Mouse (Mus musculus): Measurements from ENCODE around the gene Lefty2. TPM values are rescaled to one million over a fixed set of nuclear protein-coding genes. Genes with fewer than 3 reads are reported as not detected.
"Not testable (repeated sequence)": the region's sequence is repeated elsewhere in the genome, so short reads cannot be mapped to it uniquely, and the experiment has no call there.

Gene Lefty2
- polyA plus RNA-seq, 1 experiment from 2014 or later, result 0.25 TPM

DNA sequence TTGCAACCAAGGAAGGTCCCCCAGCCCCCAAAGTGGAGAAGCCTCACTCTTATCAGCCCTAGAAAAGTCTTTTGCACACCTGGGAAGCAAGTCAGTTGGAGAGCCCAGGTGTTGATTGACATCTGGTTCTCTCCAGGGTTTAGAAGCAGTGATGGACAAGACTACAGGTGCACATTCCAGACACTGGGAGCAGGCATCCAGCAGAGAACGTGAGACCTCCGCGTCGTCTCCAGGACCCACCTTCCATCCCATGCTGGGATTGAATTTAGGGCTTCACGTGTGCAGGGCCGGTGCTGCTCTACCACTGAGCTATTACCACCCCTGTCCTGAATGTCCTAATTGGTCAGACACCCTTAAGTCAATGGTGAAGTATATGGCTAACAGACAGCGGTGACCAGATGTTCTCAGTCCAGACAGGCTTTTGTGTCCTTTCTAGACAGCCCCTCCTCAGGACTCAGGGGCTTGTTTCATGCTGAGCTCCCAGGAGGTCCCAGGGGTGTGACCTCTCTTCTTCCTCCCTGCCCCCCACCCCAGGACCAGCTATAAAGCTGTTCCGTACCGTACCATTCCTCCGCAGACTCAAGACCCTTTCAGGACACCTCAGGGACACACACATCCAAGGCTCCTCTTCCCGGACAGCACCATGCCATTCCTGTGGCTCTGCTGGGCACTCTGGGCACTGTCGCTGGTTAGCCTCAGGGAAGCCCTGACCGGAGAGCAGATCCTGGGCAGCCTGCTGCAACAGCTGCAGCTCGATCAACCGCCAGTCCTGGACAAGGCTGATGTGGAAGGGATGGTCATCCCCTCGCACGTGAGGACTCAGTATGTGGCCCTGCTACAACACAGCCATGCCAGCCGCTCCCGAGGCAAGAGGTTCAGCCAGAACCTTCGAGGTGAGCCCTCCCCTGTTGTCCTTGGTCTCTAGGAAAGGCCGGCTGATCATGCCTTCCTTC lies 41.8 kb downstream of the Lefty2 start, which contains the start of gene Lefty1:
Gene Lefty1, plus strand, starts transcription at position 556 of the 953 bp plus-strand sequence.
- H3K27me3 ChIP-seq (replicated peaks; ENCODE audit: control insufficient read depth, insufficient read depth, low read length), result peaks cover 42% of the 10 kb centered on the region
- ATAC-seq (ENCODE audit: low read depth) (no peak), DNase-seq (ENCODE audit: low spot score) (no peak)
- no peak within 1 kb of the TSS for H3K27ac ChIP-seq (replicated peaks; ENCODE audit: low read depth, low read length)
- no peak within 1 kb of the TSS for H3K9ac ChIP-seq (ENCODE audit: low read depth, low read length)
- H3K4me1 ChIP-seq (ENCODE audit: control insufficient read depth, insufficient read depth, low read length), result no peaks in the 10 kb centered on the region
- WGBS, result 14% methylated on average over 21 of the region's 21 CpGs
- H3K9me3 ChIP-seq (ENCODE audit: control insufficient read depth, low read length), result no peaks in the 10 kb centered on the region
- H3K4me3 ChIP-seq (ENCODE audit: low read depth, low read length), result no peak within 1 kb of the TSS
- no peaks in the 10 kb centered on the region for H3K36me3 ChIP-seq (ENCODE audit: control insufficient read depth, insufficient read depth, low read length)
- H3K4me2 ChIP-seq (ENCODE audit: low read depth, low read length), result no peak within 1 kb of the TSS

DNA sequence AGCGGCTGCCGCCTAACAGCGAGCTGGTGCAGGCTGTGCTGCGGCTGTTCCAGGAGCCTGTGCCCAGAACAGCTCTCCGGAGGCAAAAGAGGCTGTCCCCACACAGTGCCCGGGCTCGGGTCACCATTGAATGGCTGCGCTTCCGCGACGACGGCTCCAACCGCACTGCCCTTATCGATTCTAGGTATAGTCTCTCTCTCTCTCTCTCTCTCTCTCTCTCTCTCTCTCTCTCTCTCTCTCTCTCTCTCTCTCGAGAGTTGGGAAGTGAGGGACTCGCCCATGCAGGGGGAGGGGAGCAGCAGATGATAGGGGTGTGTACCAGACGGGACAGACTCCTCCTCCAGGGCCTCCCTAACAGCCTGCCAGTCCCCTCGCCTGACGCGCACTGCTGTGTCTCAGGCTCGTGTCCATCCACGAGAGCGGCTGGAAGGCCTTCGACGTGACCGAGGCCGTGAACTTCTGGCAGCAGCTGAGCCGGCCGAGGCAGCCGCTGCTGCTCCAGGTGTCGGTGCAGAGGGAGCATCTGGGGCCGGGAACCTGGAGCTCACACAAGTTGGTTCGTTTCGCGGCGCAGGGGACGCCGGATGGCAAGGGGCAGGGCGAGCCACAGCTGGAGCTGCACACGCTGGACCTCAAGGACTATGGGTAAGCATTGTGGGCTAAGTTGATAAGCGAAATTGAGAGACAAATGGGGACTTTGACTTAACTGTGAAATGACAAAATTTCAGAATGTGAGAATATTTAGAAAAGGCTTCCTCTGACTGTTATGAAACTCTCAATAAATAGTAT lies 43.9 kb downstream of the Lefty2 start:
- H3K36me3 ChIP-seq (ENCODE audit: control insufficient read depth, insufficient read depth, low read length); H3K27ac ChIP-seq (replicated peaks; ENCODE audit: low read depth, low read length); H3K4me1 ChIP-seq (ENCODE audit: control insufficient read depth, insufficient read depth, low read length); H3K9me3 ChIP-seq (ENCODE audit: control insufficient read depth, low read length): not testable (repeated sequence)
- H3K4me3 ChIP-seq (ENCODE audit: low read depth, low read length), result peak overlapping the region; percentile 30
- H3K4me2 ChIP-seq (ENCODE audit: low read depth, low read length), result peak overlapping the region; percentile 54
- peak overlapping the region; percentile 34; the same call in 1 of the 2 replicates for H3K9ac ChIP-seq (ENCODE audit: low read depth, low read length)
- H3K27me3 ChIP-seq (replicated peaks; ENCODE audit: control insufficient read depth, insufficient read depth, low read length), result peaks cover 42% of the 10 kb centered on the region
- ATAC-seq (ENCODE audit: low read depth) (peak; percentile 90), DNase-seq (ENCODE audit: low spot score) (peak; percentile 75)
- WGBS, result 3% methylated on average over 30 of the region's 41 CpGs

DNA sequence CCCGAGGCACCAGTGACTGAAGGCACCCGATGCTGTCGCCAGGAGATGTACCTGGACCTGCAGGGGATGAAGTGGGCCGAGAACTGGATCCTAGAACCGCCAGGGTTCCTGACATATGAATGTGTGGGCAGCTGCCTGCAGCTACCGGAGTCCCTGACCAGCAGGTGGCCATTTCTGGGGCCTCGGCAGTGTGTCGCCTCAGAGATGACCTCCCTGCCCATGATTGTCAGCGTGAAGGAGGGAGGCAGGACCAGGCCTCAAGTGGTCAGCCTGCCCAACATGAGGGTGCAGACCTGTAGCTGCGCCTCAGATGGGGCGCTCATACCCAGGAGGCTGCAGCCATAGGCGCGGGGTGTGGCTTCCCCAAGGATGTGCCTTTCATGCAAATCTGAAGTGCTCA lies 44.7 kb downstream of the Lefty2 start:
- not testable (repeated sequence) for ATAC-seq (ENCODE audit: low read depth); H3K27ac ChIP-seq (replicated peaks; ENCODE audit: low read depth, low read length); H3K4me2 ChIP-seq (ENCODE audit: low read depth, low read length); DNase-seq (ENCODE audit: low spot score); H3K9ac ChIP-seq (ENCODE audit: low read depth, low read length); H3K4me1 ChIP-seq (ENCODE audit: control insufficient read depth, insufficient read depth, low read length); H3K9me3 ChIP-seq (ENCODE audit: control insufficient read depth, low read length); H3K36me3 ChIP-seq (ENCODE audit: control insufficient read depth, insufficient read depth, low read length); H3K4me3 ChIP-seq (ENCODE audit: low read depth, low read length)
- WGBS, result 32% methylated on average over 10 of the region's 13 CpGs
- peaks cover 39% of the 10 kb centered on the region for H3K27me3 ChIP-seq (replicated peaks; ENCODE audit: control insufficient read depth, insufficient read depth, low read length)

DNA sequence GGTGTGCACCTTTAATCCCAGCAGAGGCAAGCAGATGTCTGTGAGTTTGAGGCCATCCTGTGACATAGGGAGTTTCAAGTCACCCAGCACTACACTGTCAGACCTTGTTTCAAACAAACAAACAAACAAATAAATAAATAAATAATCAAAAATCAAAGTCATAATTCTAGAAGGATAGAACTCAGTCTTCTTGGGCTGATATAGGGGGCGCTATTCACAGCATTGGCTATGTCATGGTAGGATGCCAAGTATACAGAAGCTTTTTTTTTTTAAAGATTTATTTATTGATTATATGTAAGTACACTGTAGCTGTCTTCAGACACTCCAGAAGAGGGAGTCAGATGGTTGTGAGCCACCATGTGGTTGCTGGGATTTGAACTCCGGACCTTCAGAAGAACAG lies 45.9 kb downstream of the Lefty2 start:
- not testable (repeated sequence) for DNase-seq (ENCODE audit: low spot score); ATAC-seq (ENCODE audit: low read depth); H3K9me3 ChIP-seq (ENCODE audit: control insufficient read depth, low read length); H3K27ac ChIP-seq (replicated peaks; ENCODE audit: low read depth, low read length); H3K36me3 ChIP-seq (ENCODE audit: control insufficient read depth, insufficient read depth, low read length); H3K9ac ChIP-seq (ENCODE audit: low read depth, low read length); H3K4me3 ChIP-seq (ENCODE audit: low read depth, low read length); H3K4me2 ChIP-seq (ENCODE audit: low read depth, low read length)
- H3K27me3 ChIP-seq (replicated peaks; ENCODE audit: control insufficient read depth, insufficient read depth, low read length), result peaks cover 34% of the 10 kb centered on the region
- peaks cover 11% of the 10 kb centered on the region for H3K4me1 ChIP-seq (ENCODE audit: control insufficient read depth, insufficient read depth, low read length)
- 78% methylated on average over 2 of the region's 2 CpGs for WGBS

DNA sequence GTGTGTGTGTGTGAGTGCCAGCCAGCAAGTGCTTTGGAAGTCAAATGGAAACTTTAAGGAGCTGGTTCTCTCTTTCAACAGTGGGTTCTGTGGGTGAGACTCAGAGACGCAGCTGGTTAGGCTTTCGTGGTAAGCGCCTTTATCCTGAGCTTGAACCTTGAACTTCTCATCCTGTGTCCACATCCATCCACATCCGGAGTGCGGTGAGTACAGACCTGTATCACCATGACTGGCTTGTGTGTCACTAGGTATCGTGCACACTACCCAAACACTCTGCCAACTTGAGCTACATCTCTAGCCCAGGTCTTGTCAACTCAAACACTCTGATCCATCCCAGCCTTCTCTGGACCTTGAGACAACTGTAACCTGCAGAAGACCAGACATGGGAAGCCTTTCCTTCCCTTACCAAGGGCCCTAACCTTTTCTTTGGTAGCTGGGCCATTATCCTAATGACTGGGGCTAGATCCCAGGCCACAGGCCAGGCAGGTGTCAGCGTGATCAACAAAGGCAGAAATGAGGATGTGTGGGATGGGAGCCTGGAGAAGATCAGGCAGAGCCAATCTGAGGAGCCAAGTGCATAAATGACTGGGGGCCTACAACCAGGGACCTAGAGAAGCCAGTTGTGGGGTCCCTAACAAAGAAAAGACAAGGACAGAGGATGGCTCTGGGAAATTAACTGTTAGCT lies 48.0 kb downstream of the Lefty2 start:
- H3K27ac ChIP-seq (replicated peaks; ENCODE audit: low read depth, low read length), result no peak overlapping the region
- no peak for DNase-seq (ENCODE audit: low spot score)
- H3K27me3 ChIP-seq (replicated peaks; ENCODE audit: control insufficient read depth, insufficient read depth, low read length), result peaks cover 13% of the 10 kb centered on the region
- no peaks in the 10 kb centered on the region for H3K9me3 ChIP-seq (ENCODE audit: control insufficient read depth, low read length)
- ATAC-seq (ENCODE audit: low read depth), result no peak
- H3K9ac ChIP-seq (ENCODE audit: low read depth, low read length), result peak overlapping the region; percentile 84; the same call in 1 of the 2 replicates
- peak overlapping the region; percentile 93 for H3K4me2 ChIP-seq (ENCODE audit: low read depth, low read length)
- no peaks in the 10 kb centered on the region for H3K36me3 ChIP-seq (ENCODE audit: control insufficient read depth, insufficient read depth, low read length)
- H3K4me1 ChIP-seq (ENCODE audit: control insufficient read depth, insufficient read depth, low read length), result peaks cover 22% of the 10 kb centered on the region
- no peak overlapping the region for H3K4me3 ChIP-seq (ENCODE audit: low read depth, low read length)
- 86% methylated on average over 7 of the region's 7 CpGs for WGBS

DNA sequence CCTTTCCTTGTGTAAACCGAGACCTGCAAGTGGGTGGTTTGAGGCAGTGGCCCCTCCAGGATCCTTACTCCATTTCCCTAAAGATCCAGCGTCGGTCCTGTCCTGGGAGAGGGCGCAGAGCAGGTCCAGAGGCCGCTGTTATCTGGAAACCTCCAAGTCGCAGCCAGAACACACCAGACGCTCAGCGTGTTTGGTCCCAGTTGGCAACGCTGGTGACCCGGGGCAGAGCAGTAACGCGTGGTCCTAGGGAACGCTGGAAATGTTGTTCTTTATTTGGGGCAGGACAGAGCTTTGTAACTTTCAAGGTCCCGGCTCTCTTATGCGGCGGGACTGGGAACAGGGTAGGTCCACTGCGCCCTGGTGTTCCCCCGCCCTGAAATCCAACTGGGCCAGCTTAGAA lies 48.8 kb downstream of the Lefty2 start:
- peaks cover 8% of the 10 kb centered on the region for H3K27me3 ChIP-seq (replicated peaks; ENCODE audit: control insufficient read depth, insufficient read depth, low read length)
- no peak for ATAC-seq (ENCODE audit: low read depth)
- H3K9ac ChIP-seq (ENCODE audit: low read depth, low read length), result peak overlapping the region; percentile 84
- no peak for DNase-seq (ENCODE audit: low spot score)
- no peaks in the 10 kb centered on the region for H3K9me3 ChIP-seq (ENCODE audit: control insufficient read depth, low read length)
- peak overlapping the region; percentile 93 for H3K4me2 ChIP-seq (ENCODE audit: low read depth, low read length)
- peaks cover 4% of the 10 kb centered on the region; the same call in 1 of the 2 replicates for H3K36me3 ChIP-seq (ENCODE audit: control insufficient read depth, insufficient read depth, low read length)
- 4% methylated on average over 18 of the region's 18 CpGs for WGBS
- peaks cover 28% of the 10 kb centered on the region for H3K4me1 ChIP-seq (ENCODE audit: control insufficient read depth, insufficient read depth, low read length)
- peak overlapping the region; percentile 87 for H3K4me3 ChIP-seq (ENCODE audit: low read depth, low read length)
- H3K27ac ChIP-seq (replicated peaks; ENCODE audit: low read depth, low read length), result peak overlapping the region; percentile 79

DNA sequence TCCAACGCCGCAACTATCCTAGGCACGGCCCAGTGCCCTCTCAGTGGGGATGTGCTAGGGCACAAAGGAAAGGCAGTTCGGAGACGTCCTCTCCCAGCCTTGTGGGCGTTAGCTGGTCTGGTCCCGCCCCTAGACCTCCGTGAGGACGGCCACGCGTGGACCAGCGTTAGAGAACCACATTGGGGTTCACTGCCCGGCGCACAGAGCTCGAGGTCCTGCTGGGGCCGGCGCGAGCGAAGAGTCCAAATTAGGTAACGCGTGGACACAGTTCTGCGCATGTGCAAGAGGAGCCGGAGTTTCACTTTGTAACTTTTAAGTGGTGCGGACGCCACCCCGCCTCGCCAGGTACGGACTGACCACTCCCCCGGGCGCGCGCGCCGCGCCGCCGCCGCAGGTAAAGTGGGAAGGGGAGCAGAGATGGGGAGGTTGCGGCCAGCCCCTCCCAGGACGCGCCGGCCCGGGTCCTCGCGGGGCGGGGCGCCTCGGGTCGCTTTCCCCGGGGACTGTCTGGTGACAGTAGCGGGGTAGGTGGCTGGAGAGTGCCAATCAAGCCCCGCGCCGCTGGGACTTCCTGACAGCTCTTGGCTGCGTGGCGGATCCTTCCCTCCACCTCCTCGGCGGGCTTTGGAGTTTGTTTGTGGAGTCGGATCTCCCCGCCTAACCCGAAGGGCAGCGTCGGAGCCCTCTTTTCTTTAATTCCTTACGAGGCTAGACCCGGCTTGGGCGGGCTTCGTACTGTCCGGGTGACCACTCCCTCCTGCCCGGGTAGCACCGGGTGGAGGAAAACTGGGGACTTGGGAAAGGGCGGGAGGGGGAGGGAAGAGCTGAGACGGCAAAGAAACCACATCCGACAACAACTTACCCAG lies 49.5 kb downstream of the Lefty2 start, which contains the start of gene Tmem63a:
Gene Tmem63a, plus strand, starts transcription at position 179 of the 866 bp plus-strand sequence.
- peaks cover 8% of the 10 kb centered on the region; the same call in 1 of the 2 replicates for H3K36me3 ChIP-seq (ENCODE audit: control insufficient read depth, insufficient read depth, low read length)
- no peaks in the 10 kb centered on the region for H3K9me3 ChIP-seq (ENCODE audit: control insufficient read depth, low read length)
- peak within 1 kb of the TSS; percentile 93 for H3K4me2 ChIP-seq (ENCODE audit: low read depth, low read length)
- peak within 1 kb of the TSS; percentile 79 for H3K27ac ChIP-seq (replicated peaks; ENCODE audit: low read depth, low read length)
- H3K4me3 ChIP-seq (ENCODE audit: low read depth, low read length), result peak within 1 kb of the TSS; percentile 87
- peak; percentile 82 for DNase-seq (ENCODE audit: low spot score)
- ATAC-seq (ENCODE audit: low read depth), result peak; percentile 34
- H3K27me3 ChIP-seq (replicated peaks; ENCODE audit: control insufficient read depth, insufficient read depth, low read length), result peaks cover 4% of the 10 kb centered on the region
- under 1% methylated on average over 55 of the region's 73 CpGs for whole genome bisulfite sequencing
- peak within 1 kb of the TSS; percentile 84 for H3K9ac ChIP-seq (ENCODE audit: low read depth, low read length)
- H3K4me1 ChIP-seq (ENCODE audit: control insufficient read depth, insufficient read depth, low read length), result peaks cover 28% of the 10 kb centered on the region
